Mouse (Mus musculus) adrenal gland, postnatal 25 days (tissue): ENCODE data around the gene Ppp1ca. TPM values are rescaled to one million over a fixed set of nuclear protein-coding genes. Genes with fewer than 3 reads are reported as not detected.

Source experiments
- DNase-seq: peaks from one replicate; pipeline ENCODE4 v3.0.0; 2021; ENCODE audit warnings: mixed read lengths
- microRNA-seq, 2 experiments: library from miRNA; unstranded; fragments of <30 nt; microRNA quantifications; one replicate each; pipeline ENCODE4 v1.2.0; 2021
- total RNA-seq: library from RNA; stranded (reverse); gene quantifications from 2 replicates; pipeline ENCODE4 v1.2.3, GENCODE M21; 2021

The Ppp1ca gene
- total RNA-seq, 1 experiment from 2014 or later: 392 TPM

DNA sequence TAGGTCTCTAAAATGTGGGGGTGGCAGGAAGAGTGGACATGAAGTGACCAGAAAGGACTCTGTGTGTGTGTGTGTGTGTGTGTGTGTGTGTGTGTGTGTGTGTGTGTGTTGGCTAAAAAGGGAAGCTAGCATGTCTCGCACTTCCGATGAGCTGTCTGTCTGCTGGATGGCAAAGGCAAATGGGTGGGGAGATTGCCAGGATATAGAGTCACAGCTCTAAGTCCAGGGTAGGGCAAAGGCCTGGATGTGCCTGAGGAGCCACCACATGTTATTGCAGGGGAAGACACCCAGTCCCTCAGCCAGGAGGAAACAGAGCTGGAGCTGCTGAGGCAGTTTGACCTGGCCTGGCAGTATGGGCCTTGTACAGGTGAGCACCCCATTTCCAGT lies 40.3 kb downstream of the Ppp1ca start:
- no peak for DNase-seq

DNA sequence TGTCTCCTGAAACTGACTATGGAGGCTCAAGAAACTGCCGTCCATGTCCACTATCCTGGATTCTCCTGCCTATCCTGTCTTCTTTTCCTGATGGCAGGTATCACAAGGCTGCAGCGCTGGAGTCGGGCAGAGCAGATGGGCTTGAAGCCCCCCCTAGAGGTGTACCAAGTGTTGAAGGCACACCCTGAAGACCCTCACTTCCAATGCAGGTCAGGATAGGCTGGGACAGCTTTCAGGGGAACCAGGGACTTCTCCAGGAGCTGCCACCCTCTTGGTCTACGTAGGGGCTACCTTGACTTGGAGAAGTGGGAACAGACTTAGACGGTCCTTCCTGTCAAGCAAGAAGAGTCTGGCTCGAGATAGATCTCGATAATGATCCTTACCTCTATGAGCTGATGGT lies 40.8 kb downstream of the Ppp1ca start:
- DNase-seq: no peak

DNA sequence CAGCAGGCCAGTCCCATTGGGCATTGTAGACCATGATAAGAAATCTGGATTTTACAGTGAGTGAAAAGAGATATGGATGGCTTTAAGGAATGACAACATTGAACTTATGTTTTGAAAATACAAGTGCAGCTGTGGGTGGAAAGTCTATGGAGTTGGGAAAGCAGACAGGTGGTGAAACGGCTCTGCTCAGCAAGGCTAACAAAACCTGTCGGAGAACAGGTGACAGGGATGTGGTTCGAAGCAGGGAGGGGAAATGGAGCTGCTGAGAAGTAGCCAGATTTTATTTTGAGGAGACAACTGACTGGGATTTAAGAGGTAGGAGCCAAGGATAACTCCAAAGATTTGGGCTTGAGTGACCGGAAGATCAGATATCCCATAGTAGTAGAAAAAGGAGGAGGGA lies 42.7 kb downstream of the Ppp1ca start:
- no peak for DNase-seq

DNA sequence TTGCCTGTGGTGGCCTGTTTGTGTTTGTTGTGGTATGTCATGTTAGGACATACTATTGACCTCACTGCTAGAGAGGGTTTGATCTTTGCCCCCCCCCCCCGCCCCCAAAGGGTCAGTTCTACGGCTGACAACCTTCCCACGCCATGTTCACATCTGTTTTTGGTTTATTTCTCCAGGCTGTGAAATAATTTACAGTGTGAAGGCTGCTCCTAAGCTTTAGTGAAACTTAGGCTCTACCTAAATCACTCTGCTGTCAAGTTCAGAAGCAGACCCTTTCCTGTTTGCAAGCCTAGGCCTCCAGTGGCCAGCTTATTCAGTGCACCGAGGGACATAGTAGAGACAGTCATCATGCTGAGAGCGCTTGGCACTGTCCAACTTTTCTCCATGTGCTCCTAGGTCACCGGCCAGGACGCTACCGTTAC lies 48.4 kb downstream of the Ppp1ca start:
- DNase-seq: no peak

DNA sequence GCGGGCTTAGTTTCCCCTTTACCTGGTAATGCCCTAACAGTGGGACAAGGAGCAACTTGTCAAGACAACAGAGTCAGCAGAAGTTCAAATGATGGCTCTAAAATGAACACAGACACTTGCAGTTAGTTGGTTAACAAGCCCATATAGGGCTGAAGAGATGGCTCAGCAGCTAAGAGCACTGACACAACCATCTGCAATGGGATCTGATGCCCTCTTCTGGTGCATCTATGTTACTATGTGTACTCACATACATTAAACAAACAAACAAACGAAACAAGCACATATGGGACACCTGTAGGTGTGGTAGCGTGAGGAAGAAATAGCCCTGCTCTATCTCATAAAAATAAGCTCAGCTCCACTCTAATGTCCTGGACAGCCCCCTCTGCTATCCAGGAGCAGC lies 50.6 kb downstream of the Ppp1ca start:
- DNase-seq: no peak

DNA sequence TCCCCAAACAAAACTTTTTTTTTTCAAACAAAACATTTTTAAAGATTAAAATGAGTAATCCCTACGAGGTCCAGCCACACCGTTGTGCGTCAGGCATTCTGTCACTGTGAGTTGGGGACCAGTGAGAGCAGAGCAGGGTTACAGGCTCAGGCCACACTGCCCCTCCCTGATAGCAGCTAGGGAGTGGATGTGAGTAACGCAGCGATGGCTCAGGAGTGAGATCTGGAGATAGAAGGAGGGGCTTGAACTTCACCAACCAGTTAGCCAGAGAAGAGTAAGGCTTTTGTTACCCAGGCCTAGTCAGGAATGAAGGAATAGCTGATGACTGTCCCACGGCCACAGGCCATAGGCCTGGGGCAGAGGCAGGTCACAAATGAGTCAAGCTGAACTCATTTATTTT lies 52.9 kb downstream of the Ppp1ca start:
- DNase-seq: no peak

Small RNAs within 50 kb of the gene (microRNA-seq; reads per million reads assigned to microRNA genes)
- 0 reads per million in 2 experiments for gene Gm26115

Other genes with a start within 250 kb of the Ppp1ca start
- 0.48 and 1.3 TPM in 2 replicates for gene Aldh3b3, start 233.4 kb upstream of the Ppp1ca start, total RNA-seq
- gene Aldh3b2, start 219.7 kb upstream of the Ppp1ca start, total RNA-seq: 10.0 and 11.6 TPM in 2 replicates
- gene Acy3, start 205.5 kb upstream of the Ppp1ca start, total RNA-seq: 18.5 and 27.6 TPM in 2 replicates
- gene Tbx10, start 199.3 kb upstream of the Ppp1ca start, total RNA-seq: not detected in 2 replicates
- gene Nudt8, start 191.5 kb upstream of the Ppp1ca start, total RNA-seq: 18.7 and 24.8 TPM in 2 replicates
- 1.3 and 1.7 TPM in 2 replicates for gene Gm49405, start 191.4 kb upstream of the Ppp1ca start, total RNA-seq
- gene Doc2g, start 188.8 kb upstream of the Ppp1ca start, total RNA-seq: 0.76 and 2.4 TPM in 2 replicates
- 244 and 297 TPM in 2 replicates for gene Ndufv1, start 179.3 kb upstream of the Ppp1ca start, total RNA-seq
- gene Gstp1, start 154.1 kb upstream of the Ppp1ca start, total RNA-seq: 383 and 392 TPM in 2 replicates
- 58.6 and 65.7 TPM in 2 replicates for gene Gstp2, start 146.0 kb upstream of the Ppp1ca start, total RNA-seq
- gene Gstp3, start 132.5 kb upstream of the Ppp1ca start, total RNA-seq: 0.76 and 5.2 TPM in 2 replicates
- not detected in 2 replicates for gene Cabp2, start 110.5 kb upstream of the Ppp1ca start, total RNA-seq
- 84.7 and 88.0 TPM in 2 replicates for gene Cdk2ap2, start 94.9 kb upstream of the Ppp1ca start, total RNA-seq
- 54.8 and 73.7 TPM in 2 replicates for gene Pitpnm1, start 92.1 kb upstream of the Ppp1ca start, total RNA-seq
- 108 and 117 TPM in 2 replicates for gene Aip, start 66.2 kb upstream of the Ppp1ca start, total RNA-seq
- 0.12 TPM in 1 of 2 replicates, not detected in the other for gene Gpr152, start 52.3 kb upstream of the Ppp1ca start, total RNA-seq
- 0.94 and 1.3 TPM in 2 replicates for gene Cabp4, start 48.0 kb upstream of the Ppp1ca start, total RNA-seq
- 179 and 226 TPM in 2 replicates for gene Coro1b, start 43.4 kb upstream of the Ppp1ca start, total RNA-seq
- gene Ptprcap, start 38.5 kb upstream of the Ppp1ca start, total RNA-seq: 3.9 and 6.0 TPM in 2 replicates
- gene Rps6kb2, start 28.7 kb upstream of the Ppp1ca start, total RNA-seq: 48.8 and 52.6 TPM in 2 replicates
- 2.6 and 4.1 TPM in 2 replicates for gene Carns1, start 16.6 kb upstream of the Ppp1ca start, total RNA-seq
- 1.0 TPM in 1 of 2 replicates, not detected in the other for gene Tbc1d10c, start 781 bp upstream of the Ppp1ca start, total RNA-seq
- 10.1 and 10.8 TPM in 2 replicates for gene Rad9a, start 9.6 kb downstream of the Ppp1ca start, total RNA-seq
- 11.0 and 14.5 TPM in 2 replicates for gene Clcf1, start 22.2 kb downstream of the Ppp1ca start, total RNA-seq
- gene AC109138.7, start 22.3 kb downstream of the Ppp1ca start, total RNA-seq: not detected in 2 replicates
- 56.8 and 60.4 TPM in 2 replicates for gene Pold4, start 39.8 kb downstream of the Ppp1ca start, total RNA-seq
- 35.6 and 52.3 TPM in 2 replicates for gene Ssh3, start 77.1 kb downstream of the Ppp1ca start, total RNA-seq
- 4.3 and 4.9 TPM in 2 replicates for gene Ankrd13d, start 91.1 kb downstream of the Ppp1ca start, total RNA-seq
- 45.8 and 59.4 TPM in 2 replicates for gene Grk2, start 114.2 kb downstream of the Ppp1ca start, total RNA-seq
- gene Kdm2a, start 206.2 kb downstream of the Ppp1ca start, total RNA-seq: 116 and 131 TPM in 2 replicates
- gene Rhod, start 247.4 kb downstream of the Ppp1ca start, total RNA-seq: 26.8 and 30.4 TPM in 2 replicates